Mouse (Mus musculus): ENCODE data around the gene Slc25a5. TPM values are rescaled to one million over a fixed set of nuclear protein-coding genes. Genes with fewer than 3 reads are reported as not detected.

Slc25a5 gene
- total and polyA plus RNA-seq, 3 experiments: 591 to 1,177 (median 881) TPM

DNA sequence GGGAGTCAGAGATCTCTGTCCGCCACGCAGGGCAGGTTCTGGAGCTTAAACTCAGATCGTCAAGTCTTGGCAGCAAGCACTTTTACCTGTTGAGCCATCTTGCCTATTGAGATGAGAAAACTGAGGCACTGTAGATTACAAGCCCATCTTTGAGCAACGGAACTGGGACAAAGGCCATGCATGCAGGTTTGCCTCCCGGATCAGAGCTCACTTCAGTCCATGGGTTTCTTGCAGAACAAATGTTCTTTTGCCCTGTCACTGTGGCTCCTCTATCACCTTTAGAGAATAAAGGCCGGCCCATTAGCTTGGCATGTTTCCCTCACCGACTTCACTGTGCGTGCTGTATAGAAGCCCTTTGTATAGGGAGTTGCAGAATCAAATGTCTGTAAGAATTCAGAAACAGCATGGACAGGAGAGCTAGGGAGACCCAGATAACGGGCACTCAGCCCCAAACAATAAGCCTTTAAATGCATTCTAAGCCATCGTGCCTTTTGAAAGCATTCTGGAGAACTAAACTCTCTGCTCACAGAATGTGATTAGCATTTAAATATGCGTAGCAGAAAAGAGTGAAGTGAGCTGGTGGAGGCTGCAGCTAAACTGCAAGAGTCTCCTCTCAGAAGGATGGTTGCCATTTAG is 32.0 kb upstream of the Slc25a5 start:
- H3K4me3 ChIP-seq (replicated peaks in 1 of 3; ENCODE audit: low read depth in 2 of 3, low read length in 2 of 3, poor library complexity in 1 of 3): no peak overlapping the region
- dilution Hi-C loops (cut with MboI; ENCODE audit: extremely low pct_ligation_motif_present, extremely low pct_unique_long_range_greater_than_20kb, low sequenced_read_pairs): no loop called here
- no peaks in the 10 kb centered on the region for H3K9me3 ChIP-seq (replicated peaks; ENCODE audit: low read length)
- no peak overlapping the region for H3K9ac ChIP-seq (ENCODE audit: insufficient read depth, low read depth)
- H3K4me2 ChIP-seq (ENCODE audit: insufficient read depth, low read depth, poor library complexity, severe bottlenecking): no peak overlapping the region
- no peaks in the 10 kb centered on the region for H3K79me2 ChIP-seq (replicated peaks; ENCODE audit: control insufficient read depth, extremely low read depth, insufficient read depth, poor library complexity, severe bottlenecking)
- DNase-seq (ENCODE audit: extremely low read depth): no peak
- no peak overlapping the region for H3K27ac ChIP-seq (ENCODE audit: insufficient read depth, low read depth)
- no peaks in the 10 kb centered on the region for H3K36me3 ChIP-seq (replicated peaks in 1 of 2; ENCODE audit: control insufficient read depth in 1 of 2, insufficient read depth in 1 of 2, low read length in 1 of 2)
- no peaks in the 10 kb centered on the region for H3K27me3 ChIP-seq (replicated peaks)
- in situ Hi-C loops (cut with MboI; ENCODE audit: low pct_ligation_motif_present, low pct_unique_long_range_greater_than_20kb, low sequenced_read_pairs): loop anchor here (5.0 to 25.0 kb wide), 2 partner anchors 34 to 149 kb away; partner anchors contain the start of genes Nkrf and Slc25a5
- H3K4me1 ChIP-seq (ENCODE audit: control insufficient read depth in 1 of 2, insufficient read depth in 2 of 2): peaks cover 2 to 22% of the 10 kb centered on the region in 2 experiments; a peak in 2 of 4 replicates
- no peak for TF ChIP-seq NELFE (IDR thresholded peaks at IDR 0.05; ENCODE audit: low read depth, low read length)
- no peak for TF ChIP-seq EP300 (IDR thresholded peaks at IDR 0.05; ENCODE audit: low read length)

DNA sequence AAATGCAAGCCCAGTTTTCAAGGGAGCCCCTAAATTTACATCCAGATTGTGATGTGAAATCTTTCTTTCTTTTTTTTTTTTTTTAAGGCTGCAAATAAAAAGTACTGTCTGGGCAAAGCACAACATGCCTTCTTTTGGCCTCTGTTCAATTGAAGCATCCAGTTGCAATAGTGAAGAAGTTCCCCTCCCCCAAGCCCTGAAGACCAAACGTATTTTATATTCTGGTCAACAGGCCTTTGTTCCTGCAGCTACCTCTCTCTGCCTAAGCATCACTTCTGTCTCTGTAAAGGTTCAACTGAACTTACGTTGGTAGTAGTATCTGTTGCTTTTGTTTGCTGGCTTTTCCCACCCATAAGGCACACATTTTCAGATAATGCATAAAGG is 31.5 kb upstream of the Slc25a5 start:
- Histone ChIP-seq H3K36me3 (replicated peaks in 1 of 2; ENCODE audit: control insufficient read depth in 1 of 2, insufficient read depth in 1 of 2, low read length in 1 of 2) (no peaks in the 10 kb centered on the region), H3K4me1 (ENCODE audit: control insufficient read depth in 1 of 2, insufficient read depth in 2 of 2) (peaks cover 0 to 17% of the 10 kb centered on the region in 2 experiments; a peak in 2 of 4 replicates), H3K27me3 (replicated peaks) (no peaks in the 10 kb centered on the region), H3K79me2 (replicated peaks; ENCODE audit: control insufficient read depth, extremely low read depth, insufficient read depth, poor library complexity, severe bottlenecking) (no peaks in the 10 kb centered on the region), H3K4me3 (replicated peaks in 1 of 3; ENCODE audit: low read depth in 2 of 3, low read length in 2 of 3, poor library complexity in 1 of 3) (no peak overlapping the region), H3K27ac (ENCODE audit: insufficient read depth, low read depth) (no peak overlapping the region), H3K9me3 (replicated peaks; ENCODE audit: low read length) (no peaks in the 10 kb centered on the region), H3K4me2 (ENCODE audit: insufficient read depth, low read depth, poor library complexity, severe bottlenecking) (no peak overlapping the region), H3K9ac (ENCODE audit: insufficient read depth, low read depth) (no peak overlapping the region)
- TF ChIP-seq RCOR1 (conservative IDR thresholded peaks at IDR 0.05; ENCODE audit: low read depth, low read length) (no peak), UBTF (IDR thresholded peaks at IDR 0.05; ENCODE audit: low read depth, low read length) (no peak), NELFE (IDR thresholded peaks at IDR 0.05; ENCODE audit: low read depth, low read length) (no peak), TCF12 (IDR thresholded peaks at IDR 0.05; ENCODE audit: low read depth, low read length) (no peak), SIN3A (IDR thresholded peaks at IDR 0.05; ENCODE audit: low read length) (no peak), MAZ (IDR thresholded peaks at IDR 0.05; ENCODE audit: low read depth, low read length) (no peak), NRF1 (IDR thresholded peaks at IDR 0.05; ENCODE audit: low read depth, low read length) (no peak), TBP (conservative IDR thresholded peaks at IDR 0.05; ENCODE audit: low read depth, low read length) (no peak), USF1 (IDR thresholded peaks at IDR 0.05; ENCODE audit: low read depth, low read length) (no peak), RAD21 (IDR thresholded peaks at IDR 0.05; ENCODE audit: low read depth, low read length) (no peak), MYC (IDR thresholded peaks at IDR 0.05; ENCODE audit: low read depth, low read length) (no peak)
- no peak for DNase-seq (ENCODE audit: extremely low read depth)
- in situ Hi-C loops (cut with MboI; ENCODE audit: low pct_ligation_motif_present, low pct_unique_long_range_greater_than_20kb, low sequenced_read_pairs) (loop anchor here (5.0 to 25.0 kb wide), 2 partner anchors 33 to 148 kb away; partner anchors contain the start of genes Nkrf and Slc25a5), dilution Hi-C loops (cut with MboI; ENCODE audit: extremely low pct_ligation_motif_present, extremely low pct_unique_long_range_greater_than_20kb, low sequenced_read_pairs) (no loop called here)

DNA sequence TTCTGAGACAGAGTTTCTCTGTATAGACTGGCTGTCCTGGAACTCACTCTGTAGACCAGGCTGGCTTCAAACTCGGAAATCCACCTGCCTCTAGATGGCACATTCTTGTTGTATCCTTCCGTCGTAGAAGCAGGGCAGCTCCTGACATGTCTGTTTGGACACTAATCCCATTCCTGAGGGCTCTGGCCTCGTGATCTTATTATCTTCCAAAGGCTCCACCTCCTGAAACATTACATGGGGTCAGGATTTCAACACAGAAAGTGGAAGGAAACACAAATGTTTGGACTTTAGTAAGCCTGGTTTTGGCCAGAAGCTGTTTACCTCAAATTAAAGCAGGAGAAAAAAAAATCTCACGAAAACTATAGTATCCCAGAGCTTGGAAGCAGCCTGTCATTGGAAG is 28.1 kb upstream of the Slc25a5 start:
- no peak for TF ChIP-seq JUND (conservative IDR thresholded peaks at IDR 0.05; ENCODE audit: low read depth, low read length)
- no peak for TF ChIP-seq MAZ (IDR thresholded peaks at IDR 0.05; ENCODE audit: low read depth, low read length)
- no peak for TF ChIP-seq MXI1 (IDR thresholded peaks at IDR 0.05; ENCODE audit: low read depth, low read length)
- TF ChIP-seq NRF1 (IDR thresholded peaks at IDR 0.05; ENCODE audit: low read depth, low read length): no peak
- Histone ChIP-seq H3K36me3 (replicated peaks in 1 of 2; ENCODE audit: control insufficient read depth in 1 of 2, insufficient read depth in 1 of 2, low read length in 1 of 2) (no peaks in the 10 kb centered on the region), H3K4me2 (ENCODE audit: insufficient read depth, low read depth, poor library complexity, severe bottlenecking) (no peak overlapping the region), H3K27me3 (replicated peaks) (no peaks in the 10 kb centered on the region), H3K27ac (ENCODE audit: insufficient read depth, low read depth) (no peak overlapping the region), H3K9ac (ENCODE audit: insufficient read depth, low read depth) (no peak overlapping the region), H3K9me3 (replicated peaks; ENCODE audit: low read length) (no peaks in the 10 kb centered on the region), H3K4me1 (ENCODE audit: control insufficient read depth in 1 of 2, insufficient read depth in 2 of 2) (no peaks in the 10 kb centered on the region), H3K4me3 (replicated peaks in 1 of 3; ENCODE audit: low read depth in 2 of 3, low read length in 2 of 3, poor library complexity in 1 of 3) (no peak overlapping the region), H3K79me2 (replicated peaks; ENCODE audit: control insufficient read depth, extremely low read depth, insufficient read depth, poor library complexity, severe bottlenecking) (no peaks in the 10 kb centered on the region)
- dilution Hi-C loops (cut with MboI; ENCODE audit: extremely low pct_ligation_motif_present, extremely low pct_unique_long_range_greater_than_20kb, low sequenced_read_pairs): no loop called here
- in situ Hi-C loops (cut with MboI; ENCODE audit: low pct_ligation_motif_present, low pct_unique_long_range_greater_than_20kb, low sequenced_read_pairs): loop anchor here (25.0 kb wide), 1 partner anchor 145 kb away; the partner anchor contains the start of gene Nkrf
- DNase-seq (ENCODE audit: extremely low read depth): no peak

Measured in CH12.LX (cell line).